Mouse (Mus musculus) MEL (cell line): ENCODE measurements around the gene Fblim1. TPM values are rescaled to one million over a fixed set of nuclear protein-coding genes. Genes with fewer than 3 reads are reported as not detected.

Source experiments
- DNase-seq: peaks from one replicate; pipeline ENCODE4 v3.0.0; 2011; ENCODE audit warnings: low read depth, low spot score
- H3K27ac ChIP-seq: 2 replicates; pipeline ENCODE4 v1.5.1; 2012; ENCODE audit warnings: low read depth, mild to moderate bottlenecking, control low read depth, low read length, moderate library complexity; ENCODE audit not compliant: control insufficient read depth
- H3K27me3 ChIP-seq, 2 experiments: fragments of 150-350 bp in 1 of 2; sonication (generic) in 1 of 2; 2 replicates each; pipeline ENCODE4 v1.6.1; 2012; ENCODE audit warnings: low read length in 2 of 2, mild to moderate bottlenecking in 2 of 2, improper control_type of control experiment in 1 of 2, moderate library complexity in 1 of 2; ENCODE audit not compliant: insufficient read depth in 2 of 2, control insufficient read depth in 1 of 2
- H3K36me3 ChIP-seq, 2 experiments: 2 replicates each; pipeline ENCODE4 v1.6.1; 2012 to 2014; ENCODE audit warnings: low read length in 2 of 2, improper control_type of control experiment in 1 of 2, inconsistent platforms in 1 of 2, mild to moderate bottlenecking in 1 of 2; ENCODE audit not compliant: insufficient read depth in 2 of 2, control insufficient read depth in 1 of 2
- H3K4me1 ChIP-seq, 2 experiments: fragments of 150-350 bp in 1 of 2; sonication (generic) in 1 of 2; 2 replicates each; pipeline ENCODE4 v1.6.1; 2012; ENCODE audit warnings: low read length in 2 of 2, improper control_type of control experiment in 1 of 2, mild to moderate bottlenecking in 1 of 2; ENCODE audit not compliant: insufficient read depth in 2 of 2, control insufficient read depth in 1 of 2
- H3K4me3 ChIP-seq, 2 experiments: fragments of 150-350 bp in 1 of 2; sonication (generic) in 1 of 2; 2 replicates each; pipeline ENCODE4 v1.5.1; 2012; ENCODE audit warnings: low read depth in 2 of 2, low read length in 2 of 2, mild to moderate bottlenecking in 2 of 2, moderate library complexity in 2 of 2, control low read depth in 1 of 2, improper control_type of control experiment in 1 of 2; ENCODE audit not compliant: control insufficient read depth in 1 of 2, insufficient read depth in 1 of 2
- H3K79me2 ChIP-seq: 2 replicates; pipeline ENCODE4 v1.6.1; 2012; ENCODE audit warnings: mild to moderate bottlenecking, low read length, moderate library complexity; ENCODE audit not compliant: control insufficient read depth, poor library complexity, insufficient read depth
- H3K9ac ChIP-seq: 2 replicates; pipeline ENCODE4 v1.6.1; 2012; ENCODE audit warnings: low read depth, mild to moderate bottlenecking, control low read depth, low read length, moderate library complexity; ENCODE audit not compliant: control insufficient read depth, poor library complexity, severe bottlenecking
- H3K9me3 ChIP-seq: fragments of 150-350 bp; sonication (generic); replicated peaks from 2 replicates; pipeline ENCODE4 v1.6.1; 2012; ENCODE audit warnings: mild to moderate bottlenecking, low read length, improper control_type of control experiment, moderate library complexity; ENCODE audit not compliant: insufficient read depth
- BHLHE40 ChIP-seq: IDR thresholded peaks from 2 replicates; pipeline ENCODE4 v1.6.1; 2012; ENCODE audit warnings: low read depth, mild to moderate bottlenecking, inconsistent platforms, low read length, improper control_type of control experiment, borderline replicate concordance
- CHD1 ChIP-seq: IDR thresholded peaks from 2 replicates; pipeline ENCODE4 v1.6.1; 2012; ENCODE audit warnings: low read depth, mild to moderate bottlenecking, inconsistent platforms, low read length, improper control_type of control experiment
- GABPA ChIP-seq: IDR thresholded peaks from 2 replicates; pipeline ENCODE4 v1.6.1; 2012; ENCODE audit warnings: low read depth, mild to moderate bottlenecking, inconsistent platforms, low read length, improper control_type of control experiment, moderate library complexity
- MAFK ChIP-seq: IDR thresholded peaks from 2 replicates; pipeline ENCODE4 v1.6.1; 2011; ENCODE audit warnings: low read depth, mild to moderate bottlenecking, low read length, improper control_type of control experiment, borderline replicate concordance
- MAX ChIP-seq: IDR thresholded peaks from 2 replicates; pipeline ENCODE4 v1.6.1; 2011; ENCODE audit warnings: low read length, improper control_type of control experiment
- MEF2A ChIP-seq: IDR thresholded peaks from 2 replicates; pipeline ENCODE4 v1.6.1; 2014; ENCODE audit warnings: low read depth, mild to moderate bottlenecking, inconsistent platforms, low read length, improper control_type of control experiment; ENCODE audit not compliant: poor library complexity, insufficient replicate concordance, severe bottlenecking; ENCODE audit errors: extremely low read depth
- MYB ChIP-seq: IDR thresholded peaks from 2 replicates; pipeline ENCODE4 v1.6.1; 2011; ENCODE audit warnings: mild to moderate bottlenecking, low read depth, low read length, improper control_type of control experiment
- MYC ChIP-seq: IDR thresholded peaks from 2 replicates; pipeline ENCODE4 v1.6.1; 2011; ENCODE audit warnings: low read depth, mild to moderate bottlenecking, low read length, improper control_type of control experiment, moderate library complexity
- NRF1 ChIP-seq: IDR thresholded peaks from 2 replicates; pipeline ENCODE4 v1.6.1; 2014; ENCODE audit warnings: low read depth, mild to moderate bottlenecking, inconsistent platforms, low read length, improper control_type of control experiment, moderate library complexity; ENCODE audit not compliant: poor library complexity, insufficient read depth, severe bottlenecking
- POLR2AphosphoS2 ChIP-seq: IDR thresholded peaks from 2 replicates; pipeline ENCODE4 v1.6.1; 2011; ENCODE audit warnings: low read length, improper control_type of control experiment
- SIN3A ChIP-seq: IDR thresholded peaks from 2 replicates; pipeline ENCODE4 v1.6.1; 2012; ENCODE audit warnings: low read length, improper control_type of control experiment, inconsistent platforms
- TAL1 ChIP-seq: IDR thresholded peaks from 2 replicates; pipeline ENCODE4 v1.6.1; 2012; ENCODE audit warnings: mild to moderate bottlenecking, inconsistent platforms, low read length, moderate library complexity, mixed read lengths
- USF1 ChIP-seq: IDR thresholded peaks from 2 replicates; pipeline ENCODE4 v1.6.1; 2014; ENCODE audit warnings: low read depth, mild to moderate bottlenecking, inconsistent platforms, low read length, improper control_type of control experiment, moderate library complexity
- USF2 ChIP-seq, 2 experiments: IDR thresholded peaks; 2 replicates each; pipeline ENCODE4 v1.6.1; 2011 to 2012; ENCODE audit warnings: improper control_type of control experiment in 2 of 2, low read length in 2 of 2, borderline replicate concordance in 1 of 2, inconsistent platforms in 1 of 2, low read depth in 1 of 2, mild to moderate bottlenecking in 1 of 2; ENCODE audit not compliant: insufficient read depth in 1 of 2
- polyA plus RNA-seq, 2 experiments: library from polyadenylated mRNA; stranded (reverse) in 1 of 2; unstranded in 1 of 2; fragments of >175 nt in 1 of 2; fragments of >200 nt in 1 of 2; gene quantifications; 2 replicates each; pipeline versions ENCODE4 v1.2.1 to v1.2.4; 2012; ENCODE audit warnings: low replicate concordance in 2 of 2, low read depth in 1 of 2; ENCODE audit not compliant: insufficient read length in 2 of 2, insufficient read depth in 1 of 2, missing spikeins in 1 of 2
- total RNA-seq: library from RNA; depleted of rRNA; stranded (reverse); fragments of 300-350 nt; gene quantifications from 2 replicates; pipeline ENCODE4 v1.2.3, GENCODE M21; 2012

Fblim1 gene
- total and polyA plus RNA-seq, 3 experiments: not detected

DNA sequence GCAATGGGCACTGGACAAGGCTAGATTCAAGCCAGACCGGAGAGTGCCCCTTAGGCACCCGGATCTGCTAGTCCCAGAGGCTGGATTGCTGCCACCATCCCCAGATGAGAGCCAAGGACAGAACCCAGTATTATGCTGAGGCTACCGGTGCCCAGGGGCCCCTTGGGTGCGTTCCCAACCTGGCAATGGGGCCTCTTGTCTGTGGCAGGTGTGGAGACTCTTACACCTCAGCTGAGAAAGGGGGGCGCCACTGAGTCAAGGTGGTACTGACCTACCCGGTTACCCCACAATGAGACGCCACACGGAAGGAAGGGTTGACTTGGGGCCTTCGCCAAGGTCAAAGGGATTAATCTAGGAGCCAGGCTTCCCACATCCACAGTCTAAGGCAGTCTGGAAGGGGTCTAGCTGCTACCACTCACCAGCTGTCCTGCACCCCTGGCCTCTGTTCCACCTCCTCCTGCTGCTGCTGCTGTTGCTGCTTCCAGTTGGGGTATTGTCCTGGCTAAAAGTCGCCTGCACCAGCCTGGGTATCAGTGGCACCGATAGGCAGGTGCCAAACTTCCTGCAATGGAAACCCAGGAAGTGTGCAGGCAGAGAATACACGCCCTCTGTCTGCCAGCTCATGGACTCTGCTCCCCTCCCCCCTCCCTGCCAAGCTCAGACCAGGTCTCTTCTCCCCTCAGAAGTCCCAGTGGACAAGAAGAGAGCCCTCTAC is 4.6 kb downstream of the Fblim1 start:
- H3K27me3 ChIP-seq: no peaks in the 10 kb centered on the region; a peak in 1 of 4 replicates
- H3K9me3 ChIP-seq: no peaks in the 10 kb centered on the region
- no peaks in the 10 kb centered on the region for H3K36me3 ChIP-seq
- no peaks in the 10 kb centered on the region for H3K4me1 ChIP-seq
- DNase-seq: no peak
- no peak overlapping the region for H3K9ac ChIP-seq
- no peaks in the 10 kb centered on the region for H3K79me2 ChIP-seq
- H3K27ac ChIP-seq: no peak overlapping the region
- no peak overlapping the region for H3K4me3 ChIP-seq
- TF ChIP-seq MYC: no peak
- no peak for TF ChIP-seq NRF1
- no peak for TF ChIP-seq BHLHE40
- TF ChIP-seq MEF2A: no peak
- no peak for TF ChIP-seq SIN3A
- no peak for TF ChIP-seq CHD1
- TF ChIP-seq MAFK: no peak
- no peak for TF ChIP-seq MAX
- TF ChIP-seq USF1: no peak
- no peak for TF ChIP-seq USF2 (IDR thresholded peaks at IDR 0.05; ENCODE audit: borderline replicate concordance in 1 of 2, insufficient read depth in 1 of 2, low read depth in 1 of 2, low read length in 2 of 2)
- no peak for TF ChIP-seq GABPA
- TF ChIP-seq TAL1: no peak
- TF ChIP-seq POLR2AphosphoS2: no peak

DNA sequence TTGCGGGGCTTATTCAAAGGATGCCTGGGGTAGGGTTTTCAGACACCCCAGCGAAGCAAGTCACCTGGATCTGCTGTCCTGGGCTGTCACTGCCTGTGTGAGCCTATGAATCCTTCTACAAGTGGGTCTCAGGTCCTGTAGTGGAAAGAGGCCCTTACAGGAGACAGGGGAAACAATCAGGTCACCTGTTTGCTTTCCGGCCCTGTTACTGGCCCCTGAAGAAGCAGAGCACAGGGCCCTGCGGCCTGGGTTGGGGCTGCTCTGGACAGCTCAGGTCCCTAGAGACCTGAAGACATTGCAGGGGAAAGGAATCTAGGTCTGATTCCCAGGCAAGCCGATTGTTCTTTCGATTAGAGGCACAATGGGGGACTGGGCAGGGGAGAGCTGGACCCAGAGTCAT is 5.5 kb downstream of the Fblim1 start:
- no peak overlapping the region for H3K9ac ChIP-seq
- DNase-seq: no peak
- H3K4me3 ChIP-seq: no peak overlapping the region
- no peak overlapping the region for H3K27ac ChIP-seq
- H3K9me3 ChIP-seq: no peaks in the 10 kb centered on the region
- H3K79me2 ChIP-seq: no peaks in the 10 kb centered on the region
- no peak for TF ChIP-seq MYB
- no peaks in the 10 kb centered on the region for H3K36me3 ChIP-seq
- no peaks in the 10 kb centered on the region; a peak in 1 of 4 replicates for H3K27me3 ChIP-seq
- H3K4me1 ChIP-seq: no peaks in the 10 kb centered on the region
